Mouse (Mus musculus) heart, adult 2 months (tissue): ENCODE data around the gene Chst10. TPM values are rescaled to one million over a fixed set of nuclear protein-coding genes. Genes with fewer than 3 reads are reported as not detected.

Source experiments
- DNase-seq, 2 experiments: peaks; one replicate each; pipeline ENCODE4 v3.0.0; 2021
- H3K27ac ChIP-seq: fragments of 200-600 bp; 2 replicates; pipeline ENCODE4 v1.8.1; 2022
- H3K27me3 ChIP-seq: fragments of 200-500 bp; 2 replicates; pipeline ENCODE4 v1.6.1; 2012; ENCODE audit warnings: mild to moderate bottlenecking, low read length, inconsistent platforms, mixed read lengths; ENCODE audit not compliant: control insufficient read depth, insufficient read depth
- H3K36me3 ChIP-seq: fragments of 200-500 bp; 2 replicates; pipeline ENCODE4 v1.6.1; 2012; ENCODE audit warnings: low read length, inconsistent platforms; ENCODE audit not compliant: control insufficient read depth, insufficient read depth
- H3K4me1 ChIP-seq: fragments of 200-500 bp; 2 replicates; pipeline ENCODE4 v1.6.1; 2011; ENCODE audit warnings: low read length; ENCODE audit not compliant: control insufficient read depth, insufficient read depth
- H3K4me3 ChIP-seq: fragments of 200-600 bp; 2 replicates; pipeline ENCODE4 v1.8.1; 2022
- H3K79me2 ChIP-seq: fragments of 200-500 bp; replicated peaks from 2 replicates; pipeline ENCODE4 v1.6.1; 2012; ENCODE audit warnings: mild to moderate bottlenecking, inconsistent platforms, low read length, moderate library complexity, mixed read lengths; ENCODE audit not compliant: control insufficient read depth, insufficient read depth
- H3K9ac ChIP-seq: fragments of 200-500 bp; 2 replicates; pipeline ENCODE4 v1.6.1; 2012; ENCODE audit warnings: low read depth, mild to moderate bottlenecking, control low read depth, inconsistent platforms, low read length, mixed read lengths
- CTCF ChIP-seq: fragments of 200-600 bp; IDR thresholded peaks from 2 replicates; pipeline ENCODE4 v1.8.1; 2022; ENCODE audit warnings: antibody characterized with exemption, mild to moderate bottlenecking, moderate library complexity
- EP300 ChIP-seq: fragments of 200-500 bp; IDR thresholded peaks from 2 replicates; pipeline ENCODE4 v1.6.1; 2011; ENCODE audit warnings: low read depth, low read length, control low read depth; ENCODE audit not compliant: insufficient read depth
- POLR2A ChIP-seq: fragments of 200-500 bp; IDR thresholded peaks from 2 replicates; pipeline ENCODE4 v1.6.1; 2011; ENCODE audit warnings: mild to moderate bottlenecking, low read depth, low read length, control low read depth; ENCODE audit not compliant: insufficient read depth
- WGBS: fragments of 180-500 bp; shearing (Covaris S2); methylation state at CpG from one replicate; pipeline ENCODE4 v1.1.7; 2018; 5-methylcytosine and 5-hydroxymethylcytosine counted together
- intact Hi-C: fragments of 180-260 bp; cut with DNase I; formaldehyde crosslinking; loops from one replicate; pipeline ENCODE4 v1.15.1; 2025
- polyA plus RNA-seq: library from polyadenylated mRNA; depleted of rRNA; stranded (reverse); fragments of >200 nt; gene quantifications from 2 replicates; pipeline ENCODE4 v1.2.3, GENCODE M21; 2012
- total RNA-seq, 2 experiments: library from RNA; stranded (reverse); gene quantifications; 2 replicates each; pipeline ENCODE4 v1.2.3; 2021

Chst10 gene
- total and polyA plus RNA-seq, 3 experiments = 0.16 to 0.34 (median 0.27) TPM

- intact Hi-C loops = no loop called here
Measured at GRCm38 (mm10) chr1:38848451-38849289, 49.3 kb downstream of the Chst10 start.

GRCm38 (mm10) chr1:38847975-38848374 is 50.0 kb downstream of the Chst10 start:
- Histone ChIP-seq H3K27ac (no peak overlapping the region), H3K27me3 (no peaks in the 10 kb centered on the region), H3K79me2 (no peaks in the 10 kb centered on the region), H3K4me1 (no peaks in the 10 kb centered on the region), H3K9ac (no peak overlapping the region), H3K36me3 (no peaks in the 10 kb centered on the region), H3K4me3 (no peak overlapping the region)
- DNase-seq = no peak
- TF ChIP-seq EP300 (no peak), CTCF (no peak), POLR2A (no peak)
- intact Hi-C loops = no loop called here
- WGBS = 65% methylated on average over 11 of the region's 11 CpGs

More at GRCm38 (mm10) chr1:38848451-38849289, 49.3 kb downstream of the Chst10 start:
- Histone ChIP-seq H3K4me3 (no peak overlapping the region), H3K27me3 (no peaks in the 10 kb centered on the region), H3K9ac (no peak overlapping the region), H3K4me1 (no peaks in the 10 kb centered on the region), H3K79me2 (no peaks in the 10 kb centered on the region), H3K27ac (no peak overlapping the region), H3K36me3 (no peaks in the 10 kb centered on the region)
- no peak for DNase-seq
- 82% methylated on average over 2 of the region's 2 CpGs for WGBS
- TF ChIP-seq POLR2A = no peak
- TF ChIP-seq EP300 = no peak
- no peak for TF ChIP-seq CTCF

GRCm38 (mm10) chr1:38843275-38843674 is 54.7 kb downstream of the Chst10 start:
- Histone ChIP-seq H3K79me2 (no peaks in the 10 kb centered on the region), H3K27me3 (no peaks in the 10 kb centered on the region), H3K4me1 (no peaks in the 10 kb centered on the region), H3K4me3 (no peak overlapping the region), H3K9ac (no peak overlapping the region), H3K36me3 (no peaks in the 10 kb centered on the region), H3K27ac (no peak overlapping the region)
- TF ChIP-seq CTCF (no peak), EP300 (no peak)
- intact Hi-C loops = no loop called here
- WGBS = 77% methylated on average over 4 of the region's 4 CpGs
- no peak for DNase-seq

- intact Hi-C loops = no loop called here
- Histone ChIP-seq H3K9ac (no peak overlapping the region), H3K79me2 (no peaks in the 10 kb centered on the region), H3K4me3 (no peak overlapping the region), H3K4me1 (no peaks in the 10 kb centered on the region), H3K27ac (no peak overlapping the region), H3K36me3 (no peaks in the 10 kb centered on the region), H3K27me3 (no peaks in the 10 kb centered on the region)
- WGBS = 86% methylated on average over 1 of the region's 1 CpGs
- no peak for TF ChIP-seq EP300
- no peak for TF ChIP-seq CTCF
- no peak for TF ChIP-seq POLR2A
- no peak for DNase-seq
Measured at GRCm38 (mm10) chr1:38842861-38843260, 55.1 kb downstream of the Chst10 start.

- DNase-seq = no peak
- no peak for TF ChIP-seq CTCF
- no peak for TF ChIP-seq EP300
- no peak for TF ChIP-seq POLR2A
- Histone ChIP-seq H3K4me1 (no peaks in the 10 kb centered on the region), H3K4me3 (no peak overlapping the region), H3K27me3 (no peaks in the 10 kb centered on the region), H3K27ac (no peak overlapping the region), H3K79me2 (no peaks in the 10 kb centered on the region), H3K36me3 (no peaks in the 10 kb centered on the region), H3K9ac (no peak overlapping the region)
- WGBS = 25% methylated on average over 1 of the region's 1 CpGs
- intact Hi-C loops = no loop called here
Measured at GRCm38 (mm10) chr1:38839944-38840343, 58.0 kb downstream of the Chst10 start.

GRCm38 (mm10) chr1:38836477-38836872 is 61.5 kb downstream of the Chst10 start, which contains the start of gene Lonrf2:
TSS of gene Lonrf2 (minus strand) at chr1:38836711.
- intact Hi-C loops = no loop called here
- DNase-seq = no peak
- H3K27me3 ChIP-seq = no peaks in the 10 kb centered on the region
- WGBS = 4% methylated on average over 31 of the region's 47 CpGs
- peak within 1 kb of the TSS; percentile 51 for H3K4me3 ChIP-seq
- H3K9ac ChIP-seq = peak within 1 kb of the TSS; percentile 57
- TF ChIP-seq EP300 (no peak), POLR2A (no peak), CTCF (no peak)
- H3K79me2 ChIP-seq = no peaks in the 10 kb centered on the region
- no peaks in the 10 kb centered on the region for H3K36me3 ChIP-seq
- H3K4me1 ChIP-seq = no peaks in the 10 kb centered on the region
- no peak within 1 kb of the TSS; the same call in 1 of the 2 replicates for H3K27ac ChIP-seq
